Mouse (Mus musculus) forebrain, embryonic 12.5 days (tissue): Measurements from ENCODE around the gene Fam78a. TPM values are rescaled to one million over a fixed set of nuclear protein-coding genes. Genes with fewer than 3 reads are reported as not detected.

Source experiments
- ATAC-seq: fragments of 200-750 bp; cut with Nextera tagmentation; 2 replicates; pipeline ENCODE4 v1.8.0; 2017; ENCODE audit warnings: moderate TSS enrichment; ENCODE audit not compliant: low FRiP score
- H3K27ac ChIP-seq: fragments of 300-500 bp; sonication (generic); 2 replicates; pipeline ENCODE4 v1.5.1; 2016; ENCODE audit warnings: mild to moderate bottlenecking
- H3K27me3 ChIP-seq: fragments of 300-500 bp; sonication (generic); 2 replicates; pipeline ENCODE4 v1.6.1; 2016; ENCODE audit warnings: mild to moderate bottlenecking
- H3K36me3 ChIP-seq: fragments of 300-500 bp; sonication (generic); replicated peaks from 2 replicates; pipeline ENCODE4 v1.6.1; 2016; ENCODE audit warnings: mild to moderate bottlenecking
- H3K4me1 ChIP-seq: fragments of 300-500 bp; sonication (generic); 2 replicates; pipeline ENCODE4 v1.6.1; 2016
- H3K4me2 ChIP-seq: fragments of 300-500 bp; sonication (generic); 2 replicates; pipeline ENCODE4 v1.6.1; 2016; ENCODE audit warnings: mild to moderate bottlenecking, moderate library complexity
- H3K4me3 ChIP-seq: fragments of 300-500 bp; sonication (generic); replicated peaks from 2 replicates; pipeline ENCODE4 v1.5.1; 2016; ENCODE audit warnings: mild to moderate bottlenecking
- H3K9ac ChIP-seq: fragments of 300-500 bp; sonication (generic); 2 replicates; pipeline ENCODE4 v1.6.1; 2016; ENCODE audit warnings: mild to moderate bottlenecking
- H3K9me3 ChIP-seq: fragments of 300-500 bp; sonication (generic); 2 replicates; pipeline ENCODE4 v1.6.1; 2016
- WGBS: fragments of 180-500 bp; shearing (Covaris S2); methylation state at CpG from one replicate; pipeline ENCODE4 v1.1.7; 2016; 5-methylcytosine and 5-hydroxymethylcytosine counted together
- polyA plus RNA-seq: library from polyadenylated mRNA; unstranded; fragments of >200 nt; fragmentation: Nextera tagmentation; extraction: Ambion mirVana; gene quantifications from 2 replicates; pipeline ENCODE4 v1.2.1, GENCODE M21; 2016

Gene Fam78a
- 0.67 and 0.88 TPM in 2 replicates for polyA plus RNA-seq

DNA sequence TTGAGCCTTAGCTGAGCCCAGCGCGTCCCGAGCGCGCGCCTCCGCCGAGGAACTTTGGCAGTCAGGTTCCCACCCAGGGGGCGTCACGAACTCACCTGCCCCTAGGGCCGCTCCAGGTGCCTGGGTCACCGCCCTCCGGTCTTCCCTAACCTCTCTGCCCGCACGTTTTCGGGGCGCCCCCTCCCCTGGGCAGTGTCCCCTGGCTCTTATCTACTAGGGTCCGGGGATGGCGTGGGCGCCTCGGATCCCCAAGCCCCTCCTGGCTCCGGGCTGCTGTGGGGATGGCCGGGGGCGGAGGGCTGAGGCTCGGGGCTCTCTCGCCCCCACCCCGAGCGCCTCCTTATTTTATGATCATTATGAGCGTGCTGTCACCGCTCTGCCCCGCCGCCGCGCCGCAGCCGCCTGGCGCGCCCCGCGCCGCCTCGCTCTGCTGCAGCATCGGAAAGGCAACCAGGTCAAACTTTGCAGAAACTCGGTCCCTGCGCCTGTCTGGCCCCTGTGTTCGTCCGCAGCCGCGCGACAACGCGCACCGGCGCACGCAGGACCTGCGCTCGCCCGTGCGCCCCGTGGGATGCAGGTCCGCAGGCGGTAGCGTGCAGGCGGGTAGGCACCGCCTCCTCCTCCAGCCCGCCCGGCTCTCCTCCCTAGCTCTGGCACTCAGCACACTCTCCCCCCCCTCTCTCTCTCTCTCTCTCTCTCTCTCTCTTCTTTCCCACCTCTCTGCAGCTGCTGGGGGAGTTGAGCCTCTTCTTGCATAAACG lies at the start of gene Fam78a:
TSS of gene Fam78a (minus strand) at position 747 of the 761 bp plus-strand sequence.
- peak within 1 kb of the TSS; percentile 63 for H3K4me3 ChIP-seq
- WGBS, result under 1% methylated on average over 64 of the region's 68 CpGs

DNA sequence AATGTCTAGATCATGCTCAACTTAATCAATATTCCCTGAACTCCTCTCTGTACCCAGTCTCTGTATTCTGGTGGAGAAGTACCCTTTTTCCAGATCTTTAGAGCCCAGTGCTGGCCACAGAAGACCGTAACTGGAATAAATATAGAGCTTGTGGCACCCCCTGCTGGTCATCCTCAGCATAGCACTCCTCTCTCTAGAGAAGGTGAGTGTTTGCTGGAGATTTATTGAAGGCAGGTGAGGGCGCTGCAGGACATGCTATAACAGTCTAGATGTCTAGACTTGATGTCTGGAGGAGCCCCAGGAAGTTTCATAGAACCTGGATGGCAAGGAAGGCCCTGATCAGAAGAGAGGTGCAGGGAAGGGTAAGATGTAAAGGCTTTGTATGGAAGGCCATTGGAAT lies 49.4 kb upstream of the Fam78a start:
- no peak for ATAC-seq
- no peaks in the 10 kb centered on the region for H3K36me3 ChIP-seq
- no peak overlapping the region for H3K27ac ChIP-seq
- H3K4me2 ChIP-seq, result no peak overlapping the region
- H3K4me1 ChIP-seq, result peaks cover 14% of the 10 kb centered on the region
- no peak overlapping the region for H3K4me3 ChIP-seq
- no peak overlapping the region for H3K9ac ChIP-seq
- H3K27me3 ChIP-seq, result no peaks in the 10 kb centered on the region
- 8% methylated on average over 2 of the region's 2 CpGs for WGBS
- H3K9me3 ChIP-seq, result no peaks in the 10 kb centered on the region

More for the DNA sequence above, at the start of gene Fam78a:
- Histone ChIP-seq H3K9me3 (no peaks in the 10 kb centered on the region), H3K27ac (no peak within 1 kb of the TSS), H3K9ac (peak within 1 kb of the TSS; percentile 61), H3K27me3 (peaks cover 88% of the 10 kb centered on the region), H3K36me3 (no peaks in the 10 kb centered on the region), H3K4me2 (peak within 1 kb of the TSS; percentile 98), H3K4me1 (peaks cover 23% of the 10 kb centered on the region)
- peak; percentile 88 for ATAC-seq

DNA sequence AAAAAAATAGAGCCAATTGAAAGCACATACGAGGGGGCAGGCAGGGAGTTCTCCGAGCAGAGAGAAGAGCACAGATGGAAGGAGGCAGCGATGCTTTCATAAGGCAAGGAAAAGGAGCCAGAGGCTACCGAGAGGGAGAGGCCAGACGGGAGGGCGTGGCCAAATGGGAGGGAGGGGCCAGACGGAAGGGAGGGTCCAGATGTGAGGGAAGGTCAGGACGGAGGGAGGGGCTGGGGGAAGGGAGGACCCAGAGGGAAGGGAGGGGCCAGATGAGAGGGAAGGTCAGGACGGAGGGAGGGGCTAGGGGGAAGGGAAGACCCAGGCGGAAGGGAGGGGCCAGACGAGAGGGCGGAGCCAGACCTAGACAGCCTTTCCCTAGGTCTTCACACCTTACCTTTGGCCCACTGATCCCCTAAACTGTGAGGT lies 47.9 kb upstream of the Fam78a start:
- peaks cover 14% of the 10 kb centered on the region for H3K4me1 ChIP-seq
- H3K27me3 ChIP-seq, result no peaks in the 10 kb centered on the region; the same call in 1 of the 2 replicates
- no peak overlapping the region for H3K27ac ChIP-seq
- 3% methylated on average over 11 of the region's 12 CpGs for WGBS
- no peaks in the 10 kb centered on the region for H3K36me3 ChIP-seq
- H3K9me3 ChIP-seq, result no peaks in the 10 kb centered on the region
- H3K4me2 ChIP-seq, result no peak overlapping the region; the same call in 1 of the 2 replicates
- H3K4me3 ChIP-seq, result no peak overlapping the region
- H3K9ac ChIP-seq, result no peak overlapping the region
- no peak for ATAC-seq

DNA sequence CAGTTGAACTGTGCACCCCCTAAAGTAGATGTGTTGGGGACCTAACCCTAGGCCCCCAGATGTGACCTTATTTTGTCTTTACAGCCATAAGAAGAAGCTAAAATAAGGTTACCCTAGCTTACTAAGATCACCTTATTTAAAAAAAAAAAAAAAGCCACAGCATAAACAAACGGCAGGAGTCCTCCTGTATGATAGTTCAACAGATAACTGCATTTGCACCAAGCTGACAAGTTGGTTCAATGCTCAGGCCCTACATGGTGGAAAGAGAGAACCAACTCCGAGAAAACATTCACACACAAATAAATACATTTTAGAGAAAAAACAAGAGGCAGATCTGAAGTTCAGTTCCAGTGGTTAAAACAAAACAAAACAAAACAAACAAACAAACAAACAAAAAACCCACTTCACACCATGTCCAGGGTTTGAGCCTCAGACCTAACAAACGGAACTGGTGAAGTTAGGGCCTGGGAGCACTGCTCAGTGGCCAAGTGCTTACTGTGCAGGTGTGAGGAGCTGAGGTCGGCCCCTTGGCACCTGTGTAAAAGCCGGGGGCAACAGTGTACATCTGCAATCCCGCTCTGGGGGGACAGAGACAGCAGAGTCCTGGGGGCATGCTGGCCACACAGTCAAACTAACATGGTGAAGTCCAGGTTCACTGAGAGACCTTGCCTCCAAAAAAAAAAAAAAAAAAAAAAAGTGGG lies 47.4 kb upstream of the Fam78a start:
- no peaks in the 10 kb centered on the region for H3K9me3 ChIP-seq
- 67% methylated on average over 6 of the region's 6 CpGs for WGBS
- peaks cover 9% of the 10 kb centered on the region for H3K4me1 ChIP-seq
- H3K36me3 ChIP-seq, result no peaks in the 10 kb centered on the region
- no peak overlapping the region for H3K4me3 ChIP-seq
- H3K27ac ChIP-seq, result no peak overlapping the region
- no peak overlapping the region for H3K9ac ChIP-seq
- no peak for ATAC-seq
- no peak overlapping the region for H3K4me2 ChIP-seq
- no peaks in the 10 kb centered on the region; the same call in 1 of the 2 replicates for H3K27me3 ChIP-seq

DNA sequence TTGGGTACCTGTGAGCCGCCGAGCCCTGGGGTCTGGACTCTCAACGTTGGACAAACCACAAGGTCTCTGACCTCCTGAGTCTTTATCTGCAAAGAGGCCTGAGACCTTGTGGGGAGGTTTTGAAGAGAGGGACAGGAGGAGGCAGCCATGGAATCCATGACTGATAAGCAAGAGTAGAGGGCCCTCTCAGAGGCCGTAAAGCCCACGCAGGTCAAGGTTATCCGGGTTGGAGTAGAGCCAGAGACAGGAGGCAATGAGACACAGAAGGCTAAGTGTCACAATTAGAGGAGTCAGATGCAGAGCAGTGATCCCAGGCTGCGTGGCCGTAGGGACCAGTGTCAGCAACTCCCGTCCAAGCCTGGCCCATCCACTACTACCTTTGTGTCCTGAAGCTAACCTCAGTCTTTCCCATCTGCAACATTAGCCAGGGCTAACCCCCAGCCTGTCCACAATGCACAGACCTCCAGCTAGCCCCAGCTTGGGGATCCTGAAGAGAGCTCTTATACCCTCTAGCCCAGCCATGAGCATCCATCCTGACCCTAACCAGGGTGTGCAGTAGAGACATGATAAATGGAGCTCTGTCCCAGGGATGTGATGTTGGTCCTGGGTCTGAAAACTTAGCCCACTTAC lies 46.7 kb upstream of the Fam78a start:
- no peaks in the 10 kb centered on the region for H3K36me3 ChIP-seq
- no peak overlapping the region for H3K27ac ChIP-seq
- WGBS, result 90% methylated on average over 9 of the region's 9 CpGs
- H3K27me3 ChIP-seq, result no peaks in the 10 kb centered on the region; the same call in 1 of the 2 replicates
- no peak overlapping the region for H3K4me3 ChIP-seq
- peaks cover 7% of the 10 kb centered on the region; the same call in 1 of the 2 replicates for H3K4me1 ChIP-seq
- H3K4me2 ChIP-seq, result no peak overlapping the region
- ATAC-seq, result no peak
- H3K9ac ChIP-seq, result no peak overlapping the region
- no peaks in the 10 kb centered on the region for H3K9me3 ChIP-seq

DNA sequence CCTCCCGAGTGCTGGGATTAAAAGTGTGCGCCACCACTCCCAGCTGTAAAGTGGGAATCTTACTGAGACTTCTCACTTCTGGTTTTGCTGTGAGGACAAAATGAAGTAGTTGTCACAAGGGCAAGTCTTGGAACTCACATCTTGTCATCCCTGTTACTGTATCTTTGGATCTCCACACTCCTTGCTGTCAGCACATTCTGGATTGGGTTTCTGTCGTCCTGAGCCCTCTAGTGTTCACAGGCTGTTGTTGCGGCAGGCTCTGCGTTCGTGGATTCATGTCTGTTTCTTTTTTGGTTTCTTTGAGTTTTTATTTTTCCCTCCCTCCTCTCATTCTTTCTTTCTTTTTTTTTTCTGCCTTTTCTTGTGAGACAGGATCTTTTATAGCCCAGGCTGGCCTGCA lies 45.8 kb upstream of the Fam78a start:
- Histone ChIP-seq H3K36me3 (no peaks in the 10 kb centered on the region), H3K4me3 (no peak overlapping the region), H3K9ac (no peak overlapping the region), H3K27ac (no peak overlapping the region), H3K9me3 (no peaks in the 10 kb centered on the region), H3K4me2 (no peak overlapping the region), H3K4me1 (peaks cover 7% of the 10 kb centered on the region; the same call in 1 of the 2 replicates), H3K27me3 (no peaks in the 10 kb centered on the region; the same call in 1 of the 2 replicates)
- ATAC-seq, result no peak
- WGBS, result 37% methylated on average over 6 of the region's 6 CpGs

DNA sequence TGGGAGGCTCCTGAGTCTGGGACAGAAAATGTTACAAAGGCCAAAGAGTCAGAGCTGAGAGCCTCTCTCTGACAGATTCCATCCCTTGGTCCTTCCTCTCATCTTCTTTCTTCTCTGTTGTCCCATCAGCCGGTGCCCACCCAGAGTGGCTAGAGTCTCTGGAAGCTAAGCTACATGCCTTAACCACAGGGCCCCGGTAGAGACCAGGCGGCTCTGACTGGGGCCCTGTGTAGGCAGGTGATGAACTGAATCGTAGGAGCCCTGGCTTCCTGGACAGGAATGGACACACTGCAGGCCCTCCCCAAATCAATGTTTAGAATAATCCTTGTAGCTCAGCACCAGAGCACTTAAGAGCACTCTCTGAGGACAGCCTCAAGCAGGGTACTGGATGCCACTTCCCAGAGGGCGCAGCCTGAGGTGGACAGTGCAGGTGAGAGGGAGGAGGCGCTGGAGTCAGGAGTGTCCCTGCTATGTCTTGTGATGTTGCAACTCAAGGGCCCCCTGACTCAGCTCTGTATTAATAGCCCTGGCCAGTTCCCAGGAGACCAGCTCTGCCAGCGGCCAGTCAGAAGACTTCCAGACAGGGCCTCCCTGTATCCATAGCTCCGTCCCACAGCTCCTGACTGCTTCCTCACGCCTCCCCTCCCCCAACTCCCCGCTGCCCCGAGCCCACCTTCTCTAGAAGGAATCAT lies 44.9 kb upstream of the Fam78a start:
- Histone ChIP-seq H3K9me3 (no peaks in the 10 kb centered on the region), H3K9ac (no peak overlapping the region), H3K27ac (no peak overlapping the region), H3K36me3 (no peaks in the 10 kb centered on the region), H3K27me3 (no peaks in the 10 kb centered on the region; the same call in 1 of the 2 replicates), H3K4me2 (no peak overlapping the region), H3K4me1 (peaks cover 7% of the 10 kb centered on the region; the same call in 1 of the 2 replicates), H3K4me3 (no peak overlapping the region)
- 72% methylated on average over 11 of the region's 11 CpGs for WGBS
- ATAC-seq, result no peak

DNA sequence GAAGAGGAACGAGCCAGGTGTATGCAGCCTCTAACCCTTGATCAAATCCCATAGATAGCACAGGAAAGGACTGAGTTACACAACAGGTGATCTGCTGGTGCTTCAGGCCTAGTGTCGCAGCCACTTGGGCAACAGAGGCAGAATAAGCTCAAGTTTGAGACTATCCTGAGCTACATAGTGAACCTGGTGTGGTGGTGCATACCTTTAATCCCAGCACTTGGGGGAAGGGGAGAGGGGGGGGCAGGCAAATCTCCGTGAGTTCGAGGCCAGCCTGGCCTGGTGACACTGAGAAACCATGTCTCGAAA lies 43.8 kb upstream of the Fam78a start:
- Histone ChIP-seq H3K4me3 (no peak overlapping the region), H3K36me3 (no peaks in the 10 kb centered on the region), H3K4me1 (peaks cover 7% of the 10 kb centered on the region; the same call in 1 of the 2 replicates), H3K9ac (no peak overlapping the region), H3K27ac (no peak overlapping the region), H3K27me3 (no peaks in the 10 kb centered on the region; the same call in 1 of the 2 replicates), H3K4me2 (no peak overlapping the region), H3K9me3 (no peaks in the 10 kb centered on the region)
- no peak for ATAC-seq
- 84% methylated on average over 5 of the region's 5 CpGs for WGBS

DNA sequence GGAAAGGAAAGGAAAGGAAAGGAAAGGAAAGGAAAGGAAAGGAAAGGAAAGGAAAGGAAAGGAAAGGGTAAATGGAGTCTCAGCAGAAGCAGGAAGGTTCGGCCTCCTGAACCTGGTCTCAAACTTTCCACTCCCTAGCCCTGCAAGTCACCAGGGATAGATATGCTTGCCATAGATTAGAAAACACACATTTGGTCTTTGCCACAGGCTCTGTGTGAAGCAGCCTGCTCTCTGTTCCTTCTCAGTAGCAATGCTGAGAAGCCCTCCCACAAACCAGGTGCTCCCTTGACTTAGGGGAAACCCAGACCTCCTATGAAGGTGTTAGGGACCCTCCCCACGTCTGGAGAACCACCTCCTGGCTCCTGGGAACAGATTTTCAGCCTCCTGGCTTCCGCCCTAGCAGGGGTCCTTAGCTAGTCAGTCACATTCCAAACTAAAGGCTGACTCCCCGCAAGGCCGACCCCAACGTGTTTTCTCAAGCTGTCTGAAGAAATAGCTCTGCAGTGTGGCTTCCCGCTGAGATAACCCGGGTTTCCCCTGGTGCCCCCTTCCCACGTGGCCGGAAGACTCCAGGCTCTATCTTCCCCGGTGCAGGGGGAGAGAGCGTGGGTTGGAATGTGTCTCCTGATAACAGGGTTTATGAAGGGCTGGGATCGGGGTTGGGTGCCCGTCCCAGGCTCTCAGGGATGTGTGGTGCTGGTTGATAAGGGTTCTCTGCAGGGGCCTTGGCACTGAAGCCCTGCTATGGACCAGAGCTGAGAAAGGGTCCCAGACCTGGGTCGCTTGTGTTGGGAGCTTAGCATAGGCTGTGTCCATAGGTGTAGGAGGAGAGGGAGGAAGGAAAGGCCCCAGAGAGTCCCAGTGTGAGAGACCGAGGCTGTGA lies 43.2 kb upstream of the Fam78a start:
- no peaks in the 10 kb centered on the region for H3K9me3 ChIP-seq
- no peak overlapping the region for H3K4me2 ChIP-seq
- H3K4me1 ChIP-seq, result peaks cover 7% of the 10 kb centered on the region; the same call in 1 of the 2 replicates
- WGBS, result 36% methylated on average over 16 of the region's 16 CpGs
- ATAC-seq, result no peak
- H3K27me3 ChIP-seq, result no peaks in the 10 kb centered on the region; the same call in 1 of the 2 replicates
- H3K27ac ChIP-seq, result no peak overlapping the region
- no peak overlapping the region for H3K4me3 ChIP-seq
- H3K36me3 ChIP-seq, result no peaks in the 10 kb centered on the region
- H3K9ac ChIP-seq, result no peak overlapping the region

DNA sequence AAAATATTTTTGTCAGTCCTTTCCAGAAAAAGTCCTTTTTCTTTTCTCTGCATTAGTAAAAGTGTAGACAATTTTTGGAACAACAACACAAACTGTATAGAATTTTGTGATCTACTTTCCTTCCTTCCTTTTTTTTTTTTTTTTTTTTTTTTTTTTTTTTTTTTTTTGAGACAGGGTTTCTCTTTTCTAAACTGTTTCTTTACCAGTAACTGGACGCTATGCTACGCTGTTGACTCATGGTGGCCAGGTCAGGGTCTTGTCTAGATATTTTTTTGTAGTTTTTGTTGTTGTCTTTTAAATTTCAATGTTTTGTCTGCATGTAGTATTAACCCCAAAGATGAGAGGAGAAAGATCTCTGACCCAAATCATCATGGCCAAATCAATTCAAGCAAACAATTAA lies 37.1 kb upstream of the Fam78a start:
- Histone ChIP-seq H3K36me3 (no peaks in the 10 kb centered on the region), H3K9me3 (no peaks in the 10 kb centered on the region), H3K4me2 (no peak overlapping the region), H3K27ac (no peak overlapping the region), H3K27me3 (no peaks in the 10 kb centered on the region), H3K4me1 (no peaks in the 10 kb centered on the region), H3K9ac (no peak overlapping the region), H3K4me3 (no peak overlapping the region)
- whole genome bisulfite sequencing, result 81% methylated on average over 2 of the region's 2 CpGs
- ATAC-seq, result no peak

DNA sequence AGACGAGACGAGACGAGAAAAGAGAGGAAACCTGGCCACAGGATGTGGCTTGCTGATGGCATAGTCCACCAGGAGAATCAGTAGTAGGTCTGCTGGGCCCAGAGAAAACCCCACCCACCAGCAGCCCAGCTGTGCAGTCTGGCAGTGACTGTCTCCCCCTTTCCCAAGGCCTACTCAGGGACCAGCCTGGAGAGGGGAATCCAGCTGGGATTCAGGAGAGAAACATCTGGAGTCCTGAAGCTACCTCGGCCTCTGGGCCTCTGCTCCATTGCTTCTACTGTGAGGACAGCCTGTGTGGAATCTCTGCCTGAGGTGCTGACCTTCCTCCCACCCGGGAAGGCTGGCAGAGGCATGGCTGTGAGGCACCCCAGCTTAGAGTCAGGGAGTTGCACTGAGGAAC lies 36.5 kb upstream of the Fam78a start:
- Histone ChIP-seq H3K27ac (no peak overlapping the region), H3K4me2 (no peak overlapping the region), H3K4me3 (no peak overlapping the region), H3K9ac (no peak overlapping the region), H3K27me3 (no peaks in the 10 kb centered on the region), H3K36me3 (no peaks in the 10 kb centered on the region), H3K4me1 (no peaks in the 10 kb centered on the region), H3K9me3 (no peaks in the 10 kb centered on the region)
- 71% methylated on average over 5 of the region's 5 CpGs for WGBS
- no peak for ATAC-seq
